Mouse (Mus musculus): ENCODE measurements around the gene Cfb.

DNA sequence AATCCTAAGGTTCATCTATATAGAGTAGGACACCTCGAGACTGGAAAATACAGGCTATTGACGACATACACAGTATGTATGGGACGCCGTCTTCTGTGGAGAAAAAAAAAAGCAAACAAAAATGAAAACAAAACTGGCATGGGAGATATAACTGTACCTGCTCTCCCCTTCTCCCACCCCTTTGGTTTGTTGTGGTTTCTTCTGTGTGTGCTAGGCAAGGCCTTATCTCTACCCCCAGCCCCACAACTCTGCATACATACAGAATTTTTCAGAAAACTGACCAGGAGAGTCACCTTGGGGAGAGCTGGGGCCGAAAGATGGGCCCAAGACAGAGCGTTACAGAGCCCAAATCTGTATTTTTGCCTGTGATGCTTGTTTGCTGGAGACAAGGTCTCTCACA, 22.4 kb upstream of the Cfb start:
- TF ChIP-seq CTCF (IDR thresholded peaks at IDR 0.05; ENCODE audit: extremely low read depth, insufficient read length, insufficient replicate concordance, low read depth, low read length), result no peak
- no peak for TF ChIP-seq POLR2A (IDR thresholded peaks at IDR 0.05; ENCODE audit: low read depth, low read length)
